Mouse (Mus musculus) heart, adult 2 months (tissue): ENCODE data around the gene Otulinl.

Experiments
- CTCF ChIP-seq: fragments of 200-600 bp; IDR thresholded peaks from 2 replicates; pipeline ENCODE4 v1.8.1; 2022; ENCODE audit warnings: antibody characterized with exemption, mild to moderate bottlenecking, moderate library complexity
- EP300 ChIP-seq: fragments of 200-500 bp; IDR thresholded peaks from 2 replicates; pipeline ENCODE4 v1.6.1; 2011; ENCODE audit warnings: low read depth, low read length, control low read depth; ENCODE audit not compliant: insufficient read depth
- POLR2A ChIP-seq: fragments of 200-500 bp; IDR thresholded peaks from 2 replicates; pipeline ENCODE4 v1.6.1; 2011; ENCODE audit warnings: mild to moderate bottlenecking, low read depth, low read length, control low read depth; ENCODE audit not compliant: insufficient read depth

DNA sequence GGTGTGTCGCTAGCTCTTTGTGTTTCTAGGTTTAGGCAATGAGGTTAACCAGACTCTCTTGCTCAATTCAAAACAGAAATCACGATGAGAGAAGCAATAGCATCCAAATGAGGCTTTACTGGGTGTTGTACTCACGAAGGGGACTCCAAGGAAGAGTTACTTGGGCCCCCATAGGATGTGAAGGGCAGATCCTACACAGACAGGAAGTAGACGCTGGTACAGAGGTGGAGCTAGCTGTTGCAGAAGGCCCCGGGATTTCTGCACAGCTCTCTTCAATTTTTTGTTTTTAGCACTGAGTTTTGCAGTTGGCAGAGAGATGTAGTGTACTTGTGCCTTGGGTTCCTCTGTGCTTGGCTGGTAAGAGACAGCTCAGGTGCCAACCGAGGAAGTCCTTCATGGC lies 44.8 kb upstream of the Otulinl start:
- TF ChIP-seq CTCF, result no peak
- no peak for TF ChIP-seq POLR2A
- TF ChIP-seq EP300, result no peak
